Mouse (Mus musculus): ENCODE measurements around the gene 2900026A02Rik. TPM values are rescaled to one million over a fixed set of nuclear protein-coding genes. Genes with fewer than 3 reads are reported as not detected.

Gene 2900026A02Rik
- total RNA-seq, 2 experiments from 2014 or later: 55.4 to 56.9 TPM

DNA sequence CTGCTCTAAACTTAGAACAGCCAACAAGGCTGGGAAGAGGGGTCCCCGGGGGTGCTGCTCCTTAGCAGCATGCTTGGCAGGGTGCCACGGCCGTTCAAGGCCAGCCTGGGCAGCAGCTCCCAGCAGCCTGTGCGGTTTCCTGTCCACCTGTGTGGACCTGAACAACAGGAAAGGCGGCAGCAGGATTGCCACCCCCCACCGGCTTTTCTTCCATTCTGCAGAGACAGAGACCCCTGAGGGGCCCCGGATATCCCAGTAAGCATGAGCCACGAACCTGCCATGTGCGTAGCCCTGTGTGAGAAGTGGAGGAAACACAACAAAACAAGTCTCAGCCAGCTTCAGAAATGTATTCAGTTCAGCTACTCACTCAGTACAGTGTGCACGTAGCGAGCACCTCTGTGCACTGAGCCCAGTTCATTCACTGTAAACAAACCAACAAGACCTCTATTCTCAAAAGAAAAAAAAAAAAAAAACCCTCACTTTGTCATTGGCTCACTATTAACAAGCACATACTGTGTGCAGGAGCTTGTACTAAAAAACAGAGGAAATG, 69.4 kb downstream of the 2900026A02Rik start:
- DNase-seq (ENCODE audit: low spot score in 2 of 2): no peak

DNA sequence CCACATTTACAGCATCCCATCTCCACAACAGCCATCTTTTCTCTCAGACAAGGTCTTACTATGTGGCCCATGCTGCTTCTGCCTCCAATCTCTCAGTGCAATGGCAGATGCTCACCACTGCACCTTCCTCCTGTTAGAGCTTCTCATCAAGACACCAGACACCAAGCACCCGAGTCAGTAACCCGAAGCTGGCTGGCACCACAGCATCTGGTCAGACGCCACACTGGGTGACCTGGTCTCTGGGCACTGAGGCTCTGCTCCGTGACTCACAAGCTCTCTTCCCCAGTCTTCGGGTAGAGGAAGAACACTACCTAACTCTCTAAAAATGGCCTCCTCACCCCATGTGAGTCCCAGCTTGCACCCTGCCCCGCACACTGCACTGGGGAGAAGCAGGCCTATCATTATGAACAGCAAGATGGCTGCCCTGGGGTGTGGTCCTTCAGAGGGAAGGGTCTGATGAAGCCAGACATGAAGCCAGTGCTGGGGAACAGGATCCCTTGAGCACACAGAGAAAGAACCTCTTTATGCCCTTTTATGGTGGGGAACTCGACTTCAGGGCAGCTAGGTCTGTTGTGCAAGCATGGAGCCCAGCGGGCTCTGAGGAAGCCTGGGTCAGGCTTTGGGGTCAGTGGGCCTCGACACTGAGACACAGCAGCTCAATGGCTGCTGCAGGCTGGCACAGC, 70.0 kb downstream of the 2900026A02Rik start:
- no peak for DNase-seq (ENCODE audit: low spot score in 2 of 2)

DNA sequence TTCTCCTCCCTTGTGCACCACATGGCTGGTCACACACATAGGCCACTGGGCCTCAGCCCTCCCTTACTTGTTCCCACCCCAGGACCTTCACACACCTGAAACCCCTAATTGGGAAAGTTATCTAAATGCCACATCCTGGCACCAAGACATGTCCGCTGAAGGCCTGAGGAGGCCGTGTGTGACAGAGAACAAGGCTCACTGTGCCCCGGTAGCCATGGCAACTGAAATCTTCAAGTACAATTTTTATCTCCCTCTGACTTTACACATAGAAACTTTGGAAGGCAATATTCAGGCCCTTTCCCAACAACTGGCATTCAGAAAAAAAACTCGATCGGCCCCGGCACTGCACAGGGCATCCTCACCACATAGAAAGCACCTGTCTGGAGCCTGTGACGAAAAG, 72.0 kb downstream of the 2900026A02Rik start:
- DNase-seq (ENCODE audit: low spot score in 2 of 2): no peak

DNA sequence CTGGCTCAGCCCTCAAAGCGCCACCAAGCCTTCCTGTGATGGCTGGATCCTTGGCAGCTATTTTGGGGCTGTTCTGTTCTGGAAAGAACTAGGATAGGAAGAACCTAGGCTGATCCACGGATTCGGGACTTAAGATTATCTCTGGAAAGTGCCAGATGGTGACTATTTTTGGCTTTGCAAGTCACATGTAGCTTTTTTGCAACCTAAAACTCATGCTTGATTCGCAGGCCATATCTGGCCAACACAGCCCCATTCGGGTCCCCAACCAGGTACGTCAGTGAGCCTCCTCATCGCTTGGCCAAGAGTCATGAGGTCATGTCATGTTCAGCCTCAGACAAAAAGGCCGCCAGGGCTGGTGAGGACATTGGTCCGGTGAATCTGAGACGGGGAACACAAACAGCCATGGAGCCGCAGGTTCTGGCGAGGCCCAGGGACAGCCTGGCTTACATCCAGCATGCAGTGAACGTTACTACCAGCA, 73.0 kb downstream of the 2900026A02Rik start:
- DNase-seq (ENCODE audit: low spot score in 2 of 2): no peak

GRCm38 (mm10) chr5:113146656-113147055, 74.4 kb downstream of the 2900026A02Rik start:
- DNase-seq (ENCODE audit: low spot score in 2 of 2): no peak

- DNase-seq (ENCODE audit: low spot score in 2 of 2): no peak
Observed at GRCm38 (mm10) chr5:113145171-113145570, 75.9 kb downstream of the 2900026A02Rik start.

GRCm38 (mm10) chr5:113142486-113142885, 78.5 kb downstream of the 2900026A02Rik start:
- peak in 1 of 2 experiments; percentile 60 for DNase-seq (ENCODE audit: low spot score in 2 of 2)

GRCm38 (mm10) chr5:113142018-113142417, 79.0 kb downstream of the 2900026A02Rik start:
- DNase-seq (ENCODE audit: low spot score in 2 of 2): no peak

DNA sequence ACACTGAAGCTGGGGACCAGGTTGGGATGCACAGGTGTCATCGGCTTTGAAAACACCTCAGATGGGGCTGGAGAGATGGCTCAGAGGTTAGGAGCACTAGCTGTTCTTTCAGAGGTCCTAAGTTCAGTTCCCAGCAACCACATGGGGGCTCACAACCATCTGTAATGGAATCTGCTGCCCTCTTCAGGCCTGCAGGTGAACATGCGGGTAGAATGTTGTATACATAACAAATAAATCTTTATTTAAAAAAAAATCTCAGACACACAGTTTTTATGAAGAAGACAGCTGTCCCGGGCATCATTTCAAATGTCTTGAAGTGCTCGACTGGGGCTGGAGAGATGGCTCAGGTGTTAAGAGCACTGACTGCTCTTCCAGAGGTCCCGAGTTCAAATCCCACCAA, 80.2 kb downstream of the 2900026A02Rik start:
- no peak for DNase-seq (ENCODE audit: low spot score in 2 of 2)

GRCm38 (mm10) chr5:113140051-113140450, 81.0 kb downstream of the 2900026A02Rik start:
- DNase-seq (ENCODE audit: low spot score in 2 of 2): no peak

DNA sequence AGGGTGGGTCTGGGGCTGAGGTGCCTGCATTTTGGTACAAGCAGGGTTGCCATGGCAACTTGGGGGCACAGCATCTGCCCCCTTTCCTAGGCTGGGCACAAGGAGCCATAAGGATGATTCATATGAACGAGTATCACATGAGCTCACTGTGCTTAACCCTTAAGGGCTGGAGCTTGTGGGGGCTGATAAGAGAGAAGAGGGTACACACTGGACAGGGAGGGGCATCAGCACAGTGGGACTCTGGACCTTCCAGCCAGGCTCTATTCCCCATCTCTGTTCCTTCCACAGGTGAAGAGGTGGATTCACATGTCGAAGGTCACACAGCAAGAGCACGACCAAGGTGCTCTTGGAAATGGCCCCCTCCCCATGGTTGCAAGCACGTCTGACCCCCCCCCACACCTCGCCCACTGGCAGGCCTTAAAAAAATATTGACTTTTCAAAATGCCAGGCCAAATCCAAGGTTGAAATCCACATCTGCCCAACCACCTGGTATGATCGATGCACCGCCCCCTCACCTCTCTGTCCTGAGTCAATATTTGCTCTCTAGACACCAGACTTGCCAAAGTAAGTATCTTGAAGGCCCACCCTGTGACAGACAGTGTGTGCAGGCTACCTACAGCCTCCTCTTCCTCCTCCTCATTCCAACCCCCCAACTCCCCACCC, 81.8 kb downstream of the 2900026A02Rik start:
- no peak for DNase-seq (ENCODE audit: low spot score in 2 of 2)

GRCm38 (mm10) chr5:113138319-113139063, 82.5 kb downstream of the 2900026A02Rik start:
- peak; percentile 65 to 68 for DNase-seq (ENCODE audit: low spot score in 2 of 2)

- DNase-seq (ENCODE audit: low spot score in 2 of 2): no peak
Observed at GRCm38 (mm10) chr5:113137691-113138318, 83.2 kb downstream of the 2900026A02Rik start.

GRCm38 (mm10) chr5:113136951-113137487, 84.0 kb downstream of the 2900026A02Rik start:
- no peak for DNase-seq (ENCODE audit: low spot score in 2 of 2)

DNA sequence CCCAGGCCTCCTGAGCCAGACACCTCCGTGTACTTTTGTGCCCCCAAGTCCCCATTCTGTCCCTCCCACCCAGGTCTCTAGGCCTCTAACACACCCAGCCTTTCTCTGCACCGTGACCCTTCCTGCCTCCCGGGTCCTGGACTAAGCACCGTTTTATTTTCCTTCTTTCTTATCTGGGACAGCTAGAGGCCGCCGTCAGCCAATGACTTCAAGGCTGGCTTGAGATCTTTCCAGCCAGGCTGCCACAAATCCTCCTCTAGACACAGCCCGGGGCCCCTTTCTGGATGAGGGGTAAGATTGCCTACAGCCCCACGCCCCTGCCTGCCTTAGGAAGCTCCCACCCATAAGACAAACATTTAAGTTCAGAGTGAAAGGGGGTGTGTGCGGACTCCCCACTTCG, 85.5 kb downstream of the 2900026A02Rik start:
- DNase-seq (ENCODE audit: low spot score in 2 of 2): no peak

- DNase-seq (ENCODE audit: low spot score in 2 of 2): peak in 1 of 2 experiments; percentile 11
Observed at GRCm38 (mm10) chr5:113133722-113134710, 87.0 kb downstream of the 2900026A02Rik start.

DNA sequence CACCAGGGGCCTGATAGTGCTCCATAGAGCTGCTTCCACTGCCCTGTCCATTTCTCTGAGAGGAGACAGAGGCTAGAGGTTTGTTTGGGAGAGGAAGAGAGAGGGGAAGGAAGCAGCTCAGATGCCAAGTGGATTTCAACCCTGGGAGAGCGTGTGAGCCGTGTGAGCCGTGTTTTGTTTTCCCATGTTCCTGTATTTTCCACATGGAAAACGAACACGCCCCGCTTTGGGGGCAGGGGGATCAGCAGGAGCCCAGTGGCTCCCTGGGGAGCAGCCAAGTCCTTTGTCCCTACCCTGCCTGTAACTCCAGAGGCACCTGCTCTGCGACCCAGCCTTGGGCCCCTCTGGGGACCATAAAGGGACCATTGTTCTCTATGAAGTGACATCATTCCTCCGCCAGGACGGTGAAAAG, 88.0 kb downstream of the 2900026A02Rik start:
- no peak for DNase-seq (ENCODE audit: low spot score in 2 of 2)

GRCm38 (mm10) chr5:113132635-113133041, 88.4 kb downstream of the 2900026A02Rik start:
- no peak for DNase-seq (ENCODE audit: low spot score in 2 of 2)

DNA sequence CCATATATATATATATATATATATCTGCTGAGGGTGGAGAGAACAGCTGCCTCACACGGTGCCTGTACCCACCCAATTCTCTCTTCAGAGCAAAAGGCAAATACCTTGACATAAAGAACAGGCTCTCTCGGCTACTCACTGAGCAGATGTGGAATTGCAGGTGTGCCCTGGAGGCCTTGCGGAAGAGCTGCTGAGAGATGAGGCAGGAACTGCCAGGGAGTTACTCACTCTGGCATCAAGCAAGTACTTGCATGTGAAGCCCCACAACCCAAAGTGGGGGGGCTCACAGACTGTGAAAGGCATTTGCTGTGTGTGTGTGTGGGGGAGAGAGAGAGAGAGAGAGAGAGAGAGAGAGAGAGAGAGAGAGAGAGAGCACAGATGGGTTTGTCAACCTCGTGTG, 92.6 kb downstream of the 2900026A02Rik start:
- DNase-seq (ENCODE audit: low spot score in 2 of 2): no peak

DNA sequence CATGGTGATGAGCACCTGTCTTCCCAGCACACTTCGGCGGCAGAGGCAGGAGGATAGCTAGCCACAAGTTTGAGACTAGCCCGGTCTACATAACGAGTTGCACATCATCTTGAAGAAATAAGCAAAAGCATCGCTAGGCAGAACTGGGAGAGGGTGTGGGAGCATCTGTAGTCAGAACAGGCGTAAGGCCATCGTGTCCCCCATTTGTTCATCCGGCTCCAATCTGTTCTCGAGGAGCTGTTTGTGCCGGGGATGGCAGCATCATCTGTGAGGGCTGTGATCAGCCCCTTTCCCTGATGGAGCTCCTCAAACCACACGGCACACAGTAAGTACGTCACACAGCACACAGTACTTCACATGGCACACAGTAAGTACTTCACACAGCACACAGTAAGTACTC, 94.6 kb downstream of the 2900026A02Rik start:
- DNase-seq (ENCODE audit: low spot score in 2 of 2): no peak
